Mouse (Mus musculus) retina, embryonic 14.5 days (tissue): Measurements from ENCODE around the gene Tspan18.

ENCODE experiments used
- DNase-seq: peaks from one replicate; pipeline ENCODE4 v3.0.0-alpha.2; 2015; ENCODE audit warnings: low spot score

Tspan18 gene

DNA sequence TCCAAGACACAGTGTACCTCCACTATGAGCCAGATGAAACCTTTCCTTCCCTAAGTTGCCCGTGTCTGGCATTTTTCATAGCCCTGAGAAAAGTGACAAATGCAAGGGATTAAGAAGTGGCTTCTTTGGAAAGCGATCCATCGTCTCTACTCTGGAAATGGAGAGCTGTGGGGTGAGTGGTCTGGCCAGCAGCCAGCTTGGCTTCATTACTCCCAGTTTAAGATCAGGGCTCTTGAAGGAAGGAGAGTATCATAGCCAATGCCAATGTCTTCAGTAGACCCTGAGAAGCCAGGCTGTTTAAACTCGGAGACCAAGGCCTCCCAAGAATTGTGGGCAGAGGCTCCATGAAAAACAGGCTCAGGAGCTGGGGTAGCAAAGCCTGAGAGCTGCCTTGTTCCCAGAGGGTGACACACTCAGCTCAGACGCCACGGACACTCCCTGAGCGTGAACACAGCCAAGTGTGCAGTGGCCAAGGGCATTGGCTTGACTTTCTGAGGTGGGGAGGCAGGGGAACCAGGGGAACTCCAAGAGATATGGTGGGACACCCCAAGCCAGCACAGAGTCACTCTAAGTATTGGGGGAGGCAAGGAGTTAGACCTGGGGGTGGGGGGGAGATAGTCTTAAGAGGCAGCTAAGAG, 115.8 kb downstream of the Tspan18 start:
- DNase-seq, result no peak

DNA sequence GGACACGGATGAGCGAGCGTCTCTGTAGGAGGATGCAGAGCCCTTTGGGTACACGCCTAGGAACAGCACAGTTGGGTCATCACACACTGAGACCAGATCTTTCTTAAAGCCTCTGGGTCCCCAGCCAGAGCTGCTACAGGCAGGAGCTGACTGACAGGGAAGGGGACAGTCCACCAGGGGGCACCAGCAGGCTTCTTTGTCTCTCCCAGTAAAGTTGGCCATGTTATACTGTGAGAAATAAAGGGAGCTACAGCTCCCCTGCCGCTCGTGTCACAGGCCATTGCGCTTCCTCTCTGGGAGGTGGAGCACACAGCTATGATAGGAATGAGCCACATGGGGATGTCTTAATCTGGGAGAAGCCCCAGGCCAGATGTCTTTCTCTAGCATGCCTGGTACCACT, 117.3 kb downstream of the Tspan18 start:
- peak; percentile 98 for DNase-seq

DNA sequence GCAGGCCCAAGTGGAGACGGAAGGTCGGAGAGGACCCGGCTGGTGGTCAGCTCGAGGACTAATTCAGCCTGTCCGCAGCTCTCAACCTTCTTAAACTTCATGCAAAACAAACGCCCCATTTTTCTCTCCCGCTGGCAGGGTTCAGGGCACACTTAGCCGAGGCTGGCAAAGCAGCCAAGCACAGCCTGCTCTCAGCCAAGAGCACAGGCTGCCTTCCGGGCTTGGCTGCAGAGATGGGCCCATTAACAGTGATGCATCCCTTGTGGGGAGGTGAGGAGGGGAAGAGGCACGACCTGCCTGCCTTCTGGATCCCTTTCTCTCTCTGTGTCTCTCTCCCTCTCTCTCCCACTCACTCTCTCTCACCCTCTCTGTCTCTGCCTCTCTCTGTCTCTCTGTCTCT, 118.5 kb downstream of the Tspan18 start:
- DNase-seq, result no peak

DNA sequence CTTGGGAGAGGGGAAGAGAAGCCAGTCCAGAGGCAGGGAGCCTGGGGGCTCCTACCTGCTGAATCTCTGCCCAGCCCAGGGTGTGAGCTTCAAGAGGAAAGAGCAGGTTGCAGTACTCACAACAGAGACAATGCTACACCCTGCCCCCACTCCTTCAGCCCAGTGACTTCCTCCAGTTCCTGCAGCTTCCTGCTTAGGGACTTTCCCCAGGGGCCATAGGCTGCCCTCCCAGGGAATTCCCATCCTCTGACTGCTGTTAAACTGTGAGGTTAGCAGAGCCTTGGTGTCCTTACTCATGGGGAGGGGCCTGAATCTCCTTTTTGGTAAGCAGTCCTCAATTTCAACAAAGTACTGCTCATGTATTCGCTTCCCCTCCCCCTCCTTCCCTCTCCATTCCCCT, 120.1 kb downstream of the Tspan18 start:
- DNase-seq, result no peak

DNA sequence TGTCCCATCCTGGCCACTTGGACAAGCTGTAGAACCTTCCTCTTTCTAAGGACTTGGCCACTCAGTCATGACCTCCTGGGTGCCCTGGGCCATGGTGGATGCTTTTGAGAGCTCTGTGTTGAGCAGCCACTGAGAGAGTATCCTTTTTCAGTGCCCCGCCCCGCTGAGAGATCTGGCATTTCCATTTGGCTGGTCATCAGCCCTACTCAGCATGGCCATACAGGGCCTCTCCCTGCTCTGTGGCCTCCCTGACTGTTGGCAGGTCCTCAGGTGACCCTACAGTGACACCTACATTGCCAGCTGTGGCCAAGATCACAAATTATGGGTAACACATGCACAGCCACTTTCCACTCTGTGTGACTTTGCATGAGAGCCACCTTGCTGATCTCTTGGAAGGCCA, 121.4 kb downstream of the Tspan18 start:
- no peak for DNase-seq

DNA sequence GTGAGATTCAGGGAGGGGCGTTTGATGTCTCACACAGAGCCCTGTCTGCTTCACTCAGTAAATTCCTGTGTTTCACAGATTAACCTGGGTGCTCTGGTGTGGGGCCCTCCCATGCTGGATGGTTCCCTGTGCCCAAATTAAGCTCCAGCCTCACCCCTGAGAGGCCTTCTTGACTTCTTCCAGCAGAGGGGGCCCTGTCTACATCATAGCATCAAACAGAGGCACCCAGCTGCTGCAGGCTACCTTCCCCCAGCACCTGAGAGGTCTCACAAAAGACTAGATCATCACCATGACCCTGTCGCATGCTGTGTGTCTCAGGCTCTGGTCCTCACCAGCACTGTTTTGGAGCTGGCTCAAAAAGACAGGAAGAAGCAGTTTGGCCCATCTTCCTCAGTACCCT, 121.9 kb downstream of the Tspan18 start:
- DNase-seq, result no peak

DNA sequence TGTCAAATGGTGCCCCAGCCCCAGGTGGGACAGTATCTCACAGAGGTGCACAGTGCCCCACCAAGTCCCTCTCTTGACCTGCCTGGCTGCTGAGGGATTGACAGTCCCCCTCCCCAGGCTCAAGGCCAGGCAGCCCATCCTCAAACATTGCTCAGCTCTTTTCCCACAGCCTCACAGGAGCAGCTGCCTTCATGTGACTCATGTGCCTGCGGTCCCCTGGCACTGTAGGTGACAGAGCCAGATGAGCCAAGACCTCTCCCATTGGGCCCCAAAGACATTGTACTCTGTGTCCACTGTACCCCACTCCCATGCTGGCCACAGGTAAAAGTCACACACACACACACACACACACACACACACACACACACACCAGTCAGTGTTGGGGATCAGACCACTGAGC, 128.2 kb downstream of the Tspan18 start:
- no peak for DNase-seq

DNA sequence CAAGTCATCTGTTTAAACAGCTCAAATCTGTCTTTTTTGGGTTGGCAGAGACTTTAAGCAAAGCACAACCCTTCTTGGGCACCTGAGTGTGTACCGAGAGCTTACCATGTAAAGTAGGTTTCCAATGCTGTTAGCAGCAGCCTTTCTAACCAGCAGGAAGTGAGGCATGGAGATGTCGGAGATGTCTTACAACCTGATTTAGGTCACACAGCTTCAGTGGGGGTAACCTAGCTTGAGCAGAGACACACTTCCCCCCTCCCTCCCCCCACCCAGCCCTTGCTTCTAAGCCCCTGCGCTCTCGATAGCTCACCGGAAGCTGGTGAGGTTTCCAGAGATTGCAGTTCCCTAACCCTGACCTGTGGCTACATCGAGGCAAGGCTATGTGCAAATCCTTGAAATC, 129.7 kb downstream of the Tspan18 start:
- no peak for DNase-seq

DNA sequence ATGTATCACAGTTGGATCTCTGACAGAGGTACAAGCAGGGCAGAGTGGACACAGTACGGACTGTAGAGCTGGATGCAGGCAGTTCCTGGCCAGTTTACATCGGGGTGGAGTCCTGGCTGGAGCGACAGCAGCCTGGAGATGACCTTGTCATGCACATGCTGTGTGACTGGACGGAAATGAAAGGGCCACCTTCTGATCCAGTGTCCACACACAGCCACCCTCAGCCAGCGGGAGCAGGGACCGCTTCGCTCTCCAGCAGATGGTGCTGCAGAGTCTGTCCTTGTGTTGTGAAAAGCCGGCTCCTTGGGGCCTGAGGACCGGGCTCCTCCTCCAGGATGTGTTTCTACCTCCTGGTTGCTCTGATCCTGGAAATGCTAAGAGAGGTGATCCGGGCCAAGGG, 130.6 kb downstream of the Tspan18 start:
- peak; percentile 78 for DNase-seq

DNA sequence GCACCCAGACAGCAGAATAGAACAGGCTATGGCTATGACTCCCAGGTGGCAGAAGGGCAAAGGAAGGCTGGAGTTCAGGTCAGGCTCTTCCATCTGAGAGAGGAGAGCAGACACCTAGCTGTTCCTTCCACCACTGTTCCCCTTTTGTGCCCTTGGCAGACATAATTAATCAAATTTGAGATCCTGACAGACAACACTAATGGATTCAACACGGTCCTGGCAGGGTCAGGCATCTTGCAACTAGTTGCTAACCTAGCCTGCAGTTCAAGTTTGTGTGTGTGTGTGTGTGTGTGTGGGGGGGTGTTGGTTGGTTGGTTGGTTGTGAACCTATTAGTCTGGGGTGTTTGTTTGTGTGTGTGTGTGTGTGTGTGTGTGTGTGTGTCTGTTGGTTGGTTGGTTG, 131.5 kb downstream of the Tspan18 start:
- no peak for DNase-seq

DNA sequence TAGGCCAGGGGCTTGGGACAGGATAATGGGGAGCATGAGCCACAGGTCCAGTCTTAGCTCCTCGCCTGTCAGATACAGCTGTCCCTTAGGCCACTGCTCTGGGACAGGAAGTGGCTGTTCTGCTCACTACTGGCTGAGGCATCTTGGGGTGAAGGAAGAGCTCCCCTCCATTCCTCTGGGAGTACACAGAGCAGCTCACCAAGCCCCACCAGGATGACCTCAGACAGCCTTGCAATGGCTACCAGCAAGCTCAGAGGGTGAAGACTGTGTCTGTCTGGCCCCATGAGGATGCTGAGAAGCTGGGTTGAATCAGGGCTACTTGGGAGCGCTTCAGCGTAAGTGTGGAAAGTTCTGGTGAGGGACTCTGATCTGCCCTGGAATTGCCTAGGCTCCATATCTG, 132.3 kb downstream of the Tspan18 start:
- no peak for DNase-seq

DNA sequence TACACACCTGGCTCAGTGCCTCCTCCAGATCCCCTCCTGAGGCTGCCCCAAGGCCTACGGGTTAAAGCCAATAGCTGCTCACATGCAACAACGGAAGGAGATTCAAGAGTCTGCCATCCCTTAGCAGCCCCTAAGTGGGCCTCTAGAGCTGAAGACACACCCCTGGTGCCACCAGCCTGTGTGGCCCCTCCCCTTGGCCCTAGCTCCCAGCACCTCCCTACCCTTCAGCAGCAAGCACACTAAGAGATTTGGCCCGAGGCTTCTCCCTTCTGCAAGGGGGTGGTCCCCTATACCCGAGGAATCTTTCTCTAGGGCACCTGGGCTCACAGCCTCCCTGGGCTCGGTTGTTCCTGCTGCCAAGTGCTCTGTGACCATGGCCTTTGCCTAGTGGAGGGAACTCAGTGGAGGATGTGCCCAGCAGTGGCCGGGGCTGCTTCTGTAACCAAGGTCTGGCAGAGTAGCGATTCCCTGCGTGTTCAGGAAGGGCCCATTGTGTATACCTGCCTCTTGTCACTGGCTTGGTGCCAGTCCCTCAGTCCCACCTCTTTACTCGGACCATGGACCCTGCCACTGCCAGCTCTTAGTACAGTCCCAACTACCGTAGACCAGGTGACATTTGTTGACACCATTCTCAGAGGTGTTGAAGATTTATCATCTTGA, 133.5 kb downstream of the Tspan18 start:
- no peak for DNase-seq

DNA sequence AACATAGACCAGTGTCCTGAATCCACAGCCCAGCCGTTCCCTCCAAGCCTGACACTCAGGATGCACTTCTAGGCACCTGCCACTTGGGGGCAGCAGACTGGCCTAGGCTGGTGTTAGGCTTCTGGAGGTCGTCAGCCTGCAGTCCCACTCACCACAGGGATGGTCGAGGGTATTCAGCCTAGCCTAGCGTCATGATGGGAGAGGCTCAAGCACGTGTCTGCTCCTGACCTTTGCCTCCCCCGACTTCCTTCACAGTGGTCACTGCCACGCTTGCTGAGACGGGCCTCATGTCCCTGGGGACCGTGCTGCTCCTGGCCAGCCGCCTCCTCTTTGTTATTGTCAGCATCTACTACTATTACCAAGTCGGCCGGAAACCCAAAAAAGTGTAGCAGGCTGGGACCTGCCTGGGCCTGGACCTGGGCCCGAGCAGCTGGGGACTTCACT, 134.8 kb downstream of the Tspan18 start:
- DNase-seq, result peak; percentile 81

DNA sequence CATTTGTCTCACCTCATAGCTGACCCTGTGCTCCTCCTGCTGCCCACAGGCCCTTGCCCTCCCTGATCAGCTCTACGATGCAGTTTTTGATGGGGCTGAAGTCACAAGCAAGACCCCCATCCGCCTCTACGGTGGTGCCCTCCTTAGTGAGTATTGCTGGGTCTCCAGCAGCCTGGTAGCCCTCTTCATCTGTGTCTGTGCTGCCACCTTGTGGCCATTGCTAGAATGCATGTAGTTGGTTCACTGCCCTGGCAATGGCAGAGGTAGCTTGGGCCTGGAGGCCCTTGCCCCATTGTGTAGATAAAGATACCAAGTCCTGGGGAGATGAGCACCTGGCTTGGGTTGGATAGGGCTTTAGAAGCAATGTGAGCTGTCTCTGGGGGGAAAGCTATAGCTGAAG, 135.5 kb downstream of the Tspan18 start:
- DNase-seq, result peak; percentile 97

DNA sequence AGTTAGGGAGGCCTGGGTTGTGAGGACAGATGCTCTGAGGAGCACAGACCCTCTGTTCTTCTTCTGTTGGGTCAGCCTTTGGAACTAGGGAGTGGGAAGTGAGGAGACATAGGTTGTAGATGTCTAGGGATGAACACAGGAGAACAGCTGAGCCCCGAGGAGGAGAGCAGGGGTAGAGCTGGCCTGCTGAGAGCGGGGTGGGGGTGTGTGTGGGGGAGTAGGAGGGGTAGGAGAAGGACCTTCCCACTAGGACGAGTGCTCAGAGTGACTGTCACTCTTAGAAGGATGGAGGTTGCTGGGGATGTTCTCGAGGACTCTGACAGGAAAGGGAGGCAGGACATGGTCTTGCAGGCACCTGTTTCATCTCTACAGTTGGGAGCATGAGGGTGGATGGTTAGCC, 140.5 kb downstream of the Tspan18 start:
- DNase-seq, result no peak

DNA sequence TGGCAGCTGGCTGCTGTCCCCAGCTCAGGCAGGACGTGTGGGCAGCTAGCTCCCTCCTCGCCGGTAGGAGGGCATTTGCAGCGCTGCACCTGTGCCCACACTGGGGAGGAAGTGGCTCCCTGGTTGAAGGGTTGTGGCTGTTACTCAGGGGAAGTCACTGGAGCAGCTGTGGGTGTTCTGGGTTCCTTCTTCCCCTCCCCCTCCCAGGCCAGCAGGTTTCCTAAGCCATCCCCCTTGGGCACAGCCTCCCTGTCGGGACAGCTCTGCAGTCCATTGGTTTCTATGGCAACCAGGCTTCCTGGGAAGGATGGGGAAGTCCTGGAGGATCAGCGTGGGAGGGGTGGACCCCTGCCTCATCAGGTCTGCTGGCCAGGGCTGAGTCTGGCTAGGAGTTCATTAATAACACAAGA, 141.6 kb downstream of the Tspan18 start:
- DNase-seq, result peak; percentile 62

DNA sequence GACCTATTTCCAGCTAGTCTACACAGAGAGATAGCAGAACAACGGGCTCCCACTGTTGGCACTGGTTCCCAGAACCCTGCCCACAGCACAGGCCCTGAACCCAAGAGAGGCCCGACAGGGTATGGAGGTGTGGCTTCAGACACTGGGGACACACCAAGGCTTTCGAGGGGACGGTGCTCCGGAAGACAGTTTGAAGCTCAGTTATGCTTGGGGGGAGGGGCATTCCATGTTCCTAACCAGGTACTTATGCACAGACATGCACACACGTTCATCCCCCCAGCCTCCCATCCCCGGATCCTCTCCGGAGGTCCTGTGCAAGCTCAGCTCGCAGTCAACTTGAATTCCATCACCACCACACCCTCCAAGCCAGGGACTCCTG, 142.1 kb downstream of the Tspan18 start:
- DNase-seq, result no peak

DNA sequence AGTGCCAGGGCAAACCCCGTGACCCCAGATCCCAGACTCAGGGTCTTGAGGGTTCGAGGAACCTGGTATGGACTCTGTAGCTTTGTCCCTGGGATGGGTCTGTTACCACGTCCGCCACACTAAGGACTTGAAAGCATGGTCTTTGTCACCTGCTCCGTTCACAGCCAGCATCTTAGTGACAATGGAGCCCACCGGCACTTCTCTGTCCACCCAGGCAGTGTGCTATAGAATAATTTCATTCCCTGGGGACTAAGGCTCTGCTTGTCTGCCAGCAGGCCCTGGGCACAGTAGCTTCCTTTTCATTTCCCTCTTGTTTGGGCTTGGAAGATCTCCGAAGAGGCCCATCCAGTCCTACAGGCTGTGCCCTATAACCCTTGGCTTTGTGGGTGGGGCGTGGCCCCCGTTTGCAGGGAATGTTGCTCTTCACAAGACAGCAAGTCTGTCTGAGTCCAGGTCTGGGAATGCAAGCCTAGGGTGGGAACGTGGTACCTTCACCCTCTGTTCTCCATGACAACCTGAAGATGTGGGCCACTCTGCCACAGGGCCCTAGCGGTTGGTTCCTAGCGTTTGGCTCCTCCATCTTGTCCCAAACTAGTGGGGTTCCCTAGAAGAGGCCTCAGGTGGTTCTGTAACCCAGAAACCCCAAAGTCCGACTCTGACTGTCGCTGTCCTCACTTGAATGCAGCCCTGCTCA, 142.7 kb downstream of the Tspan18 start:
- no peak for DNase-seq

DNA sequence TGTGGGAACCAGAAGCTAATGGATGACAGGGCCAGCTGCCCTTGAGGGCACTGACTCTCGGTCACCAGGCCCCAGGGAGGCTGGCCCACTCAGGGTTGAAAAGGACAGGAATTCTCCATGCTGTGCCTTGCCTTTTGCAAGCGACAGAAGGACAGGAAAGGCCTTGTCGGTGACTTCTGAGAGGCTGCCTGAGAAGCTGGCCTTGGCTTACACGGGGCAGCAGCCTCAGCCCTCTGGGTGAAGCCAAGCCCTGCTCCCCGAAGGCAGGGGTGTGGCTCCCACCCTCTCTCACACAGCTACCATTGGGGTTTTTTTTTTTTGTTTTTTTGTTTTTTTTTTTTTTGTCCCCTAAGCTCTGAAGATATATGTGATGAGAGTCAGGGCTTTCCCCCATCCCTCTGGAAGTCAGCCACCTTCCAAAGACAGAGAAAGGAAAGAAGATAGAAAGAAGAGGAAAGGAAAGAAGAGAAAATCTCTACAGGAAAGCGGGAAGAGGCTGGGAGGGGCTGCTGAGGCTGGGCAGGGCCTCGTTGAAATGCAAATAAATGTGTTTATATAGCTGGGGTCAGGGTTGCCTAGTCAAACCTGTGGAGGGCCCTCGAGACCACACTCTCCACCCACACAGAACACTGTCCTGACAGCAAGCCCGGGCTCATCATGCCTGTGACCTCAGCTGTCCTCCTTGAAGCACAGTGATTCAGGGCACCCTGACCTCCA, 143.4 kb downstream of the Tspan18 start:
- no peak for DNase-seq

DNA sequence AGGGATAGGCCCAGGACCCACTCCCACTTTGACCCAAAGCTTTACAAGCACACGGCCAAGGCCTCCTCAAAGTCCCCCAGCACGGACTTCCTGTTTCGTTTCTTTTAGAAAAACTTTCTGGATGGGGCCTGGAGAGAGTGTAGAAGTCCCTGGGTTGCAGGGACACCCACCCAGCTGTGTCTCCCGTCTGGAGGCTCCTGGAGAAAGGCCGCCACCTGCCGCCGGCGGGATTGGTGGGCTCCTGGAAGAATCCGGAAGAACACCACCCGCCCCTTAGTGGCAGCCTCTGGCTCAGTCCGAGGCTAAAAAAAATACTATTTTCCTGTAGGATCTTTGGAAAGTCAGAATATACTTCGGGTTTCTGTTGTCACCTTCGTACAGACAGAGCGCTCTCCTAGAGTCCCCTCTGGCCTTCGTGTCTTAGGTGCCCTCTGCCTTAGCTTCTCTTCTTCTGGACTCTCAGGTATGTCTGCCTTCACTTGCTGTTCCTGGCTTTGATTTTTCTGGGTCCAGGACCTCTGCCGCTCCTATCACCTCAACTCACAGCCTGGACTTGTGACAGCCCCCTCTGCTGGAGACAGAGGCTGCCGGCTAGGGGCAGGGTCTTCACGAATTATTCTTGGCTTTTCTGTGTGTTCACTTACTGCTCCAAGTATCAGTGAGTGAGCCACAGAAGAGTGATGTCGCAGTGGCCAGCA, 145.4 kb downstream of the Tspan18 start:
- peak; percentile 69 for DNase-seq

DNA sequence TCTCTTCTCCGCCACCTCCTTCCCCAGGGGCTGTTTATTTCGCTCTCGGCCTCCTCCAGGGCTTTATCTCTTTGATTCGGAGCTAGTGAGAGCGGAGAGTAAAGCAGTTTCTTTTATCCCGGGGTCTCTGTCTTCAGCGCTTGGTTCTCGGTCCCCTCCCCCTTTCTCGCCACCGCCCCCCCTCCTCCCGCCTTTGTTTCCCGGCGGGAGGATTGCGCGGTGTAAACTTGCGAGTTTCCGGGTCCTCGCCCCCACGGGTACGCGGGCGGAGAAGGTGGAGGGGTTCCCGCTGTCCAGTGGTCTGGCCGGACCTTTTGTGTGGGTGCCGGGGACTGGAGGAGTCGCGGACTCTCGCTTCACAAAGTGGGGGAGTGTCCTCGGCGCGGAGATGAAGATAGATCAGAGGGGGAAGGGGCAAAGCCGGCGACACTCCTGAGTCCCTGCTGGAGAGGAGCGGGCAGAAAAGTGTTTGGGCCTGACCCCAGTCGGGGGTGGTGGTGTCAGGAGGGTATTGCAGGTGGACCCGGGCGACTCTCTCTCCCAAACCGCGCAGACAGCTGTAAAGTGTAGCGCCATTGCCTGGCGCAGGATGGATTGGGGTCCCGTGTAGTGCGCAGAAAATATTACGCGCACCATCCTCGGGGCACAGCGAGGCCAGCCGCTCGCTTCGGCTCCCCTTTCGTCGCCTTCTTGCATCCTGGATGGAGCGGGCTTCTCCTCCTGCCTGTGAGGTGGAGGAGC, 146.1 kb downstream of the Tspan18 start:
- peak; percentile 55 for DNase-seq
